ENCODE assay signal across 25 mouse cellular contexts in the genomic region with DNA sequence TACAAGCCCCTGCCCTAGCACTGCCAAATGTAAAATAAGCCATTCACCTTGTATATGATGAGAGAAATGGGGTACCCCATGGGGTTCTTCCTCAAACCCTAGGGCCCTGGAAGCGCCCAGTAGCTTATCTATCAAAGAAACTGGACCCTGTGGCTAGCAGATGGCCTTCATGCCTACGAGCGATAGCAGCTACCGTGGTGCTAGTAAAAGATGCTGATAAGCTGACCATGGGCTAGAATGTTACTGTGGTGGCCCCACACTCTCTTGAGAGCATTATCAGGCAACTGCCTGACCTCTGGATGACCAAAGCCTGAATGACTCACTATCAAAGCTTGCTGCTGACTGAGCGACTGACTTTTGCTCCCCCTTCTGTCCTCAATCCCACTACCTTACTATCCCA.
"Had no signal": no experiment of that assay in that cellular context is flagged by ENCODE, and none has a peak within 500 bp of the region (broad histone marks: within the 10 kb centered on the region; RNA-seq: fewer than 3 reads in every experiment).

No protein-coding gene starts in this region.

- ATAC-seq: hindbrain, embryonic 16.5 days; inflammation-experienced regulatory T-cells, adult 6 months; intestine, embryonic 15.5 days; intestine, postnatal 0 days had no signal

- H3K4me2 ChIP-seq: heart, embryonic 12.5 days; hindbrain, embryonic 12.5 days; hindbrain, embryonic 14.5 days; intestine, embryonic 15.5 days; limb, embryonic 12.5 days had no signal

- DNase-seq: gastrocnemius, postnatal 10 days; gastrocnemius, postnatal 25 days; heart, adult 2 months; heart, postnatal 10 days; heart, postnatal 4 days; kidney, adult 18-20 months; kidney, adult 8-10 months; kidney, postnatal 10 days; kidney, postnatal 25 days; kidney, postnatal 4 days; liver had no signal

- H3K9ac ChIP-seq: heart, embryonic 12.5 days; hindbrain, embryonic 12.5 days; hindbrain, embryonic 14.5 days; intestine, embryonic 15.5 days; limb, embryonic 12.5 days; liver, embryonic 14.5 days had no signal

- H3K4me1 ChIP-seq: heart, embryonic 10.5 days; heart, embryonic 12.5 days; hindbrain, embryonic 10.5 days; hindbrain, embryonic 12.5 days; intestine, embryonic 15.5 days; limb, embryonic 10.5 days; limb, embryonic 12.5 days had no signal

- H3K27me3 ChIP-seq: heart, embryonic 12.5 days; hindbrain, embryonic 12.5 days; intestine, embryonic 15.5 days; limb, embryonic 12.5 days had no signal

- H3K36me3 ChIP-seq: heart, embryonic 12.5 days; hindbrain, embryonic 10.5 days; hindbrain, embryonic 12.5 days; intestine, embryonic 15.5 days; limb, embryonic 10.5 days; limb, embryonic 12.5 days had no signal

- H3K4me3 ChIP-seq: heart, adult 2 months; heart, embryonic 10.5 days; heart, embryonic 12.5 days; hindbrain, embryonic 10.5 days; hindbrain, embryonic 12.5 days; intestine, embryonic 15.5 days; layer of hippocampus, adult 2 months; left cerebral cortex, adult 2 months; limb, embryonic 10.5 days; limb, embryonic 12.5 days had no signal

- H3K27ac ChIP-seq: heart, adult 2 months; heart, embryonic 10.5 days; hindbrain, embryonic 10.5 days; hindbrain, embryonic 12.5 days; hindbrain, embryonic 14.5 days; intestine, embryonic 15.5 days; layer of hippocampus, adult 2 months; left cerebral cortex, adult 2 months; limb, embryonic 10.5 days; limb, embryonic 12.5 days; liver, embryonic 14.5 days had no signal
